Mouse (Mus musculus) neural tube, postnatal 0 days (tissue): Measurements from ENCODE around the gene Ccdc77. TPM values are rescaled to one million over a fixed set of nuclear protein-coding genes. Genes with fewer than 3 reads are reported as not detected.

Source experiments
- polyA plus RNA-seq: library from polyadenylated mRNA; unstranded; fragments of >200 nt; fragmentation: Nextera tagmentation; extraction: Ambion mirVana; gene quantifications from 2 replicates; pipeline ENCODE4 v1.2.1, GENCODE M21; 2015

Gene Ccdc77
- polyA plus RNA-seq, result 9.0 and 9.1 TPM in 2 replicates

DNA sequence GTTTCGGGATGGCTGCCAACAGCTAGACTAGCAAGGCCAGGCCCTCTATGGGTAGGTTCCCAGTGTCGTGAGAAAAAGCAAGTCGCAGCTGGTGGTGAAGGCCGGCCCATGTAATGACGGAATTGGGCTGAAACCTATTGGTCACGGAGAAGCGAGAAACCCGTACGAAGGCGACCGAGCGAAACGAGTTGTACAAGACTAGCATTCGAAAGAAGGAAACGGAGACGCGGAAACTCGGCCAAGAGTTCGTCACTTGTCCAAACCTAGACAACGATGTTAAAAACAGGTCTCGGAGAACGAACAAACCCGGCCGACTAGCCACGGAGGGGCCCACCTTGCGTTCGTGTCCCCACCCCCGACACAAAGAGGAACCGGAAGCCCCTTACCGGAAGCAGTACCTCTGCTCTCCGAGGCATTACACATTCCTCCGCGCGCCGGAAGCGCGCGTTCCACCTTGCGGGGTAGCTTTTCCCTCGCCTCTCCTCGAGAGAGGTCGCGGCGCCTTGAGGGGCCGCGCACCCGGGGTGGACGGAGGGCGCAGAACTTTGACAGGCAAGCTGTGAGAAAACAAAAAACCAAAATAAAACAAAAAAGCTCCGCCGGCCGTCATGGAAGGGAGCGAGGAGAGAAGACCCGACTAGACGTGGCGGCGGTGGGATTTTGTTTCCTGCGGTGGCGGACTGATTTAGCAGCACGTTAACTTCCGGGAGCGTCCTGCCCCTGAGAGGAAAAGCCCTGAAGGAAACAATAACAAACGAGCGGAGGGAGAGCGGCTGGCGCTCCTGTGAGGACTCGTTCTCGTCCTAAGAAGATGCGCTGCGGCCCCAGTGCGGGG is at the start of gene Ccdc77, which contains the start of gene Kdm5a:
Gene Ccdc77, minus strand, starts transcription at position 687 of the 835 bp plus-strand sequence.
Gene Kdm5a, plus strand, starts transcription at position 437 of the 835 bp plus-strand sequence.

DNA sequence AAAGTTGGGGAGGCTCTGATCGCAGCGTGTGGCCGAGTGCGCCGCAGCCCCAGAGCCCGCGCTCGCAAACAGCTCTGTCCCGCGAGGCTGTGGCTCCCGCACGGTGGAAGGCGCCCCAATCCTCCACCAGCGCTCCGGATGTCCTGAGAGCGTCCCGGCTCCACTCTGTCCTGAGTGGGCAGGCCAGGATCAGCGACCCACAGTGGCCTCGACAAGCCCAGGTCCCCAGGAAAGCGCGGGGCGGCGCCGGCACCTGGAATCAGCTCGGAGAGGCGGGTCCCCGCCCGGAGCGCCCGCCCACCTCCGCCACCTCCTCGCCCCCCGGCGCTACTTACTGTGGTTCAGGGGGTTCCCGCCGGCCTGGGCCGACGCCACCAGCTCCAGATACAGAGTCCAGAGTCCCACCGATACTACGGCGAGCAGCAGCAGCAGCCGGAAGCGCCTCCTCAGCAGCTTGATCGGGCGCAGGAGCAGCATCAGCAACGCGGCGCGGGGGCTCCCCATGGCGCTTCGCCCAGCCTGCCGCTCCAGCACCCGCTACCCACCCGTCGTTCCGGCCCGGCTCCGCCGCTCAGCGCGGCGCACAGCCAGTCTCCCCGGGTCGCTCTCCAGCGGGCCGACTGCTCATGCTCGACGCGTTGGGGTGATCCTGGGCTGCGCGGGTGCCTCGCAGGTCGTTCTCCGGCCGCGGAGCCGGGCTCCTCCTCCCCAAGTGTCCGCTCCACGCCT is 70.0 kb downstream of the Ccdc77 start, which contains the start of the genes D330020A13Rik and B4galnt3:
Gene D330020A13Rik, plus strand, starts transcription at position 309 of the 729 bp plus-strand sequence.
Gene B4galnt3, minus strand, starts transcription at position 504 of the 729 bp plus-strand sequence.

Other genes starting within 250 kb of the Ccdc77 start
- gene D330020A13Rik, start 70.0 kb downstream of the Ccdc77 start, polyA plus RNA-seq, result 0.65 and 0.74 TPM in 2 replicates
- gene B4galnt3, start 69.8 kb downstream of the Ccdc77 start, polyA plus RNA-seq, result 0.41 and 0.59 TPM in 2 replicates
- 21.8 and 22.6 TPM in 2 replicates for gene Kdm5a, start 250 bp downstream of the Ccdc77 start, polyA plus RNA-seq
- 3.4 and 4.0 TPM in 2 replicates for gene Il17ra, start 98.9 kb upstream of the Ccdc77 start, polyA plus RNA-seq
- gene Tmem121b, start 129.4 kb upstream of the Ccdc77 start, polyA plus RNA-seq, result 2.7 and 3.0 TPM in 2 replicates
- 20.3 and 20.6 TPM in 2 replicates for gene Hdhd5, start 166.9 kb upstream of the Ccdc77 start, polyA plus RNA-seq